Mouse (Mus musculus) liver, postnatal 0 days (tissue): ENCODE data around the gene A3galt2. TPM values are rescaled to one million over a fixed set of nuclear protein-coding genes. Genes with fewer than 3 reads are reported as not detected.

Experiments used
- ATAC-seq: fragments of 200-750 bp; cut with Nextera tagmentation; 2 replicates; pipeline ENCODE4 v1.8.0; 2017; ENCODE audit warnings: mild to moderate bottlenecking, moderate library complexity
- DNase-seq: peaks from one replicate; pipeline ENCODE4 v3.0.0-alpha.2; 2016
- H3K27ac ChIP-seq: fragments of 300-500 bp; sonication (generic); 2 replicates; pipeline ENCODE4 v1.5.1; 2014; ENCODE audit warnings: antibody characterized with exemption, moderate library complexity, mild to moderate bottlenecking, low read depth
- H3K27me3 ChIP-seq: fragments of 300-500 bp; sonication (generic); 2 replicates; pipeline ENCODE4 v1.6.1; 2014; ENCODE audit warnings: low read length, control low read depth, mixed read lengths; ENCODE audit not compliant: insufficient read depth
- H3K36me3 ChIP-seq: fragments of 300-500 bp; sonication (generic); replicated peaks from 2 replicates; pipeline ENCODE4 v1.6.1; 2014; ENCODE audit warnings: mild to moderate bottlenecking, control low read depth, low read length, moderate library complexity, mixed read lengths; ENCODE audit not compliant: insufficient read depth
- H3K4me1 ChIP-seq: fragments of 300-500 bp; sonication (generic); 2 replicates; pipeline ENCODE4 v1.6.1; 2014; ENCODE audit warnings: antibody characterized with exemption, mild to moderate bottlenecking, control low read depth; ENCODE audit not compliant: insufficient read depth
- H3K4me2 ChIP-seq: fragments of 300-500 bp; sonication (generic); 2 replicates; pipeline ENCODE4 v1.6.1; 2014; ENCODE audit warnings: low read depth, mild to moderate bottlenecking, low read length, moderate library complexity, mixed read lengths
- H3K4me3 ChIP-seq: fragments of 300-500 bp; sonication (generic); 2 replicates; pipeline ENCODE4 v1.5.1; 2014; ENCODE audit warnings: low read depth, low read length
- H3K9ac ChIP-seq: fragments of 300-500 bp; sonication (generic); replicated peaks from 2 replicates; pipeline ENCODE4 v1.6.1; 2014; ENCODE audit warnings: mild to moderate bottlenecking, moderate library complexity
- H3K9me3 ChIP-seq: fragments of 300-500 bp; sonication (generic); 2 replicates; pipeline ENCODE4 v1.6.1; 2016; ENCODE audit warnings: mild to moderate bottlenecking, control low read depth, low read length, mixed read lengths
- CTCF ChIP-seq: sonication (generic); IDR thresholded peaks from 2 replicates; pipeline ENCODE4 v1.5.1; 2016; ENCODE audit warnings: antibody characterized with exemption, low read depth
- EP300 ChIP-seq: IDR thresholded peaks from 2 replicates; pipeline ENCODE4 v1.6.1; 2016; ENCODE audit warnings: antibody characterized with exemption, low read depth, mild to moderate bottlenecking
- WGBS: fragments of 180-500 bp; shearing (Covaris S2); extraction: QIAGEN DNeasy Blood & Tissue Kit; methylation state at CpG from one replicate; pipeline ENCODE4 v1.1.7; 2014; ENCODE audit not compliant: insufficient replicate concordance; 5-methylcytosine and 5-hydroxymethylcytosine counted together
- polyA plus RNA-seq: library from polyadenylated mRNA; unstranded; fragments of >200 nt; fragmentation: Nextera tagmentation; extraction: Ambion mirVana; gene quantifications from 2 replicates; pipeline ENCODE4 v1.2.1, GENCODE M21; 2015

The A3galt2 gene
- polyA plus RNA-seq, 1 experiment from 2014 or later: not detected

- Histone ChIP-seq H3K4me3 (no peak overlapping the region), H3K9ac (no peak overlapping the region), H3K4me2 (no peak overlapping the region), H3K27ac (no peak overlapping the region), H3K36me3 (no peaks in the 10 kb centered on the region), H3K4me1 (peaks cover 16% of the 10 kb centered on the region), H3K9me3 (no peaks in the 10 kb centered on the region), H3K27me3 (no peaks in the 10 kb centered on the region)
- DNase-seq: peak; percentile 36
- 10% methylated on average over 9 of the region's 9 CpGs for WGBS
- TF ChIP-seq CTCF (no peak), EP300 (no peak)
- no peak for ATAC-seq
Measured at GRCm38 (mm10) chr4:128795596-128795995, 40.4 kb downstream of the A3galt2 start.

GRCm38 (mm10) chr4:128796788-128797187, 41.6 kb downstream of the A3galt2 start:
- ATAC-seq (no peak), DNase-seq (no peak)
- no peaks in the 10 kb centered on the region for H3K9me3 ChIP-seq
- no peak overlapping the region for H3K4me3 ChIP-seq
- no peak overlapping the region for H3K4me2 ChIP-seq
- no peak for TF ChIP-seq EP300
- no peak for TF ChIP-seq CTCF
- H3K36me3 ChIP-seq: no peaks in the 10 kb centered on the region
- H3K27ac ChIP-seq: no peak overlapping the region
- H3K27me3 ChIP-seq: no peaks in the 10 kb centered on the region
- H3K9ac ChIP-seq: no peak overlapping the region
- H3K4me1 ChIP-seq: peaks cover 18% of the 10 kb centered on the region
- 58% methylated on average over 8 of the region's 8 CpGs for WGBS

DNA sequence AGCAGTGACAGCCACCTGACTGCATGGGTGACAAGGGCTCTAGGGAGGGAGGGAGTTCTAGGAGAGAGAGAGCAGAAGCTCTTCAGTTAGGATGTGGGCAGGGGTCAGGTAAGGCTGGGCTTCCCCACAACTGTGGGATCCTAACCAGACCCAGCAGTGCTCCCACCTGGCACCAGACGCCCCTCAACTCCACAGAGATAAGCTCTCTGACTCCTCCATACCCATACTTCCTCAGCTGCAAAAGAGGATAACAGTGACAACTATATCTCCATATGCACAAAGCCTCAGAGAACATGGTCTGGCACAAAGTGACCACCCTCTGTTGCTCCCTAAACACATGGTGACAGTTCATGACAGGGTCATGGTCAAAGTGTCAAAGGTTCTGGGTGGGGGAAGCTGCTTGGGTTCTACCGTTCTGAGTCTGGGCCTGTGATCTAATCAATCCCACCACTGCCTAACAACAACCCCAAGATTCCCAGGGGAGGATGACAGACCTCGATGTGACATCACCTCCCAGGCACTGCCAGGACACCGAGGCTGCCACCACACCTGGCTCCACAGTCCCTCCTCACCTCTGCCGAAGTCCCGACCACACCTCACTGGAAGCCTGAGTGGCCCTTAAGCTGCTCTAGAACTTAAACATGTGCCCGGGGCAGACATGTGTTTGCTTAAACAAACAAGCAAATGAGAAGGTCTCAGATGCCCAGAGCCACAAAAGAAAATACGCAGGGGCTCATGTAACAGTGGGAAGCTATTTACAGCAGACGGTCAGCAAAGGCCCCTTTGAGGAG, 46.7 kb downstream of the A3galt2 start:
- H3K27ac ChIP-seq: no peak overlapping the region
- TF ChIP-seq CTCF: no peak
- TF ChIP-seq EP300: no peak
- no peak for DNase-seq

GRCm38 (mm10) chr4:128803569-128803968, 48.4 kb downstream of the A3galt2 start:
- Histone ChIP-seq H3K27me3 (no peaks in the 10 kb centered on the region), H3K9ac (no peak overlapping the region), H3K9me3 (no peaks in the 10 kb centered on the region), H3K4me3 (no peak overlapping the region), H3K4me1 (peaks cover 25% of the 10 kb centered on the region), H3K27ac (0 out of 2 replicates have a peak overlapping the region, but pooled peaks have one; percentile 7), H3K36me3 (no peaks in the 10 kb centered on the region), H3K4me2 (0 out of 2 replicates have a peak overlapping the region, but pooled peaks have one; percentile 99)
- TF ChIP-seq CTCF (no peak), EP300 (no peak)
- WGBS: 72% methylated on average over 5 of the region's 5 CpGs
- DNase-seq (no peak), ATAC-seq (no peak)

More for the DNA sequence above, 46.7 kb downstream of the A3galt2 start:
- Histone ChIP-seq H3K9me3 (no peaks in the 10 kb centered on the region), H3K4me3 (no peak overlapping the region), H3K36me3 (no peaks in the 10 kb centered on the region), H3K4me2 (no peak overlapping the region), H3K4me1 (peaks cover 25% of the 10 kb centered on the region), H3K9ac (no peak overlapping the region), H3K27me3 (no peaks in the 10 kb centered on the region)
- no peak for ATAC-seq
- 53% methylated on average over 9 of the region's 9 CpGs for WGBS

GRCm38 (mm10) chr4:128804426-128805149, 49.4 kb downstream of the A3galt2 start:
- WGBS: 10% methylated on average over 6 of the region's 6 CpGs
- TF ChIP-seq CTCF (no peak), EP300 (no peak)
- peak overlapping the region; percentile 64 for H3K4me3 ChIP-seq
- no peaks in the 10 kb centered on the region for H3K27me3 ChIP-seq
- no peaks in the 10 kb centered on the region for H3K9me3 ChIP-seq
- H3K4me2 ChIP-seq: peak overlapping the region; percentile 99
- H3K36me3 ChIP-seq: no peaks in the 10 kb centered on the region
- H3K9ac ChIP-seq: peak overlapping the region; percentile 98
- H3K27ac ChIP-seq: peak overlapping the region; percentile 97
- no peak for ATAC-seq
- H3K4me1 ChIP-seq: peaks cover 25% of the 10 kb centered on the region
- DNase-seq: no peak
